Mouse (Mus musculus) heart, postnatal 0 days (tissue): ENCODE measurements around the gene Pianp.

ENCODE experiments used
- CTCF ChIP-seq: IDR thresholded peaks from 2 replicates; pipeline ENCODE4 v1.5.1; 2016; ENCODE audit warnings: antibody characterized with exemption, control low read depth, low read depth
- EP300 ChIP-seq: IDR thresholded peaks from 2 replicates; pipeline ENCODE4 v1.6.1; 2016; ENCODE audit warnings: antibody characterized with exemption, low read depth

DNA sequence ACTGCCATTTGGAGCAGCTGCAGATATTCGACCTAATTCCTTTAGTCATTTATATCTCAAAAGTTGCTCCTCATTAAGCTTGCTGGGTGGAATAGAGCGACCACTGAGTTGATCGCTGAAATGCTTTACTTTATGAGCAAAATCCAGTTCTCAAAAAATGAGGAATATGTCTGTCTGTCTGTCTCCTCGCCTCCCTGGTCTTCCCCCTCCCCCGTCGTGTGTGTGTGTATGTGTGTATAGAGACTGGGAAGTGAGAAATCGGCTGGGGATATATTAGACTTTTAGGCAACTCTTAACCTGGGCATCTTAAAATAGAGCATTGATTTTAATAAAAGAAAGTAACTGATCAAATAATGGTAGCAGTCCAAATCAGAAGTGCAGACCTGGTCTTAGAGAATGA, 43.7 kb downstream of the Pianp start:
- TF ChIP-seq CTCF (no peak), EP300 (no peak)
